Mouse (Mus musculus): Measurements from ENCODE around the gene Trmt10a.

DNA sequence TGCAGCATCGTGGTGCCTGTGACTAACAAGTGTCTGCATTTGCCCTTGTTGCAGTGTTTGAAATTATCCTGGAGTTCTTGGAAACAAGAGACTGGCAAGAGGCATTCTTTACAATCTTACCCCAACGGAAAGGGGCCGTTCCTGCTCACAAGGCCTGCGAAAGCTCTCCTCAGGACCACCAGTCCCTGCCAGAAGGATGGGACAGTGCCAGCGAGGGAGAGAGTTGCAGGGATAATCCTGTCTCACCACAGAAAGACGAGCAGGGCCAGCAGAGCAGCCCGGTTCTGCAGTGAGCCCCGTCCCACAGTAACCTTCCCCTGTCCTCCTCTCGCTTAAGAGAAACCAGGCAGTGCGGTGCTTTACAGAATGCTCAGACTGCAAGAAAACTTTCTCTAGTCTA, 13.4 kb downstream of the Trmt10a start:
- TF ChIP-seq CTCF (IDR thresholded peaks at IDR 0.05): no peak
- no peak for TF ChIP-seq EP300 (IDR thresholded peaks at IDR 0.05; ENCODE audit: insufficient read depth, low read depth, low read length)
